Mouse (Mus musculus): ENCODE data around the gene Gm21970.

Gene Gm21970

DNA sequence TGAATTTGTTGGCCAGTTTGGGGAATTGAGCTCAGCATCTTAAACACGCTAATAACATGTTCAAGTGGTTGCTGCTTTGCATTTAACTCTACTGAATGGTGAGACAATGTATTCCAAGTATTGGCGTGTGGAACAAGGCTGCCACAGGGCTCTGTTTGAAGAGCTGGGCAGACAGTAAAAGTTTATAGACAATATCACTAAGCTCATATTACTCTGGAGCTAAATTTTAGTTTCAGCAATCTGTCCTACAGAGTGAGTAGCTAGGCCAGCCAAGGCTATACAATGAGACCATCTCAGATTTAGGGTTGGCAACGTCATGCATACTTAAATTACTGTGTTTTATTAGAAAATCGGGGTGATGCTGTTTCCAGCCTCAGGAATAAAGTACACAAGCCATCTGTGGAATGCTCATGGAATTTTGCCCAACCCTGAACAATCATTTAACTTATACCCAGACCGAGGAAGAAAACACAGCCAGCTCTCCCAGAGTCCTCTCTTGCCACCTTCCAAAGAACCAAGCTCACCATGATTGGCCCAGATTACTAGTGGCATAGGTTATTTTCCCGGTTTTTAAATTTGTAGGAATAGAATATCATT lies 10.1 kb downstream of the Gm21970 start:
- DNase-seq (ENCODE audit: low read depth): no peak

GRCm38 (mm10) chr16:91403784-91404183 lies 12.3 kb downstream of the Gm21970 start:
- DNase-seq (ENCODE audit: low read depth): no peak

DNA sequence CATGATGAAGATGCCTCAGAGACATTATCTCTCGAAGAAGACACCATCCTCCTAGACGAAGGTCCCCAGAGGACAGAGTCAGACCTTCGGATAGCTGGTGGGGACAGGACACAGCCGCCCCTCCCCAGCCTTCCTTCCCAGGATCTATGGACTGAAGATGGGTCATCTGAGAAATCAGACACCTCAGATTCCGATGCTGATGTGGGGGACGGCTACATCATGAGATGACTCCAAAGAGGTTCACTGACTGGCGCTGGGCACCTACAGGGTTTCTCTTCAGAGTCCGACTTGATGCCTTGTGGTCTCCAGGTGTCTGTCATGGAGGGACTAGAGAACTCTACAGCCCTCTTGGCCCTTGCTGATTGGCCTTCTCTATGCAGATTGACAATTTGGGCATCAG lies 12.7 kb downstream of the Gm21970 start:
- DNase-seq (ENCODE audit: low read depth): no peak

DNA sequence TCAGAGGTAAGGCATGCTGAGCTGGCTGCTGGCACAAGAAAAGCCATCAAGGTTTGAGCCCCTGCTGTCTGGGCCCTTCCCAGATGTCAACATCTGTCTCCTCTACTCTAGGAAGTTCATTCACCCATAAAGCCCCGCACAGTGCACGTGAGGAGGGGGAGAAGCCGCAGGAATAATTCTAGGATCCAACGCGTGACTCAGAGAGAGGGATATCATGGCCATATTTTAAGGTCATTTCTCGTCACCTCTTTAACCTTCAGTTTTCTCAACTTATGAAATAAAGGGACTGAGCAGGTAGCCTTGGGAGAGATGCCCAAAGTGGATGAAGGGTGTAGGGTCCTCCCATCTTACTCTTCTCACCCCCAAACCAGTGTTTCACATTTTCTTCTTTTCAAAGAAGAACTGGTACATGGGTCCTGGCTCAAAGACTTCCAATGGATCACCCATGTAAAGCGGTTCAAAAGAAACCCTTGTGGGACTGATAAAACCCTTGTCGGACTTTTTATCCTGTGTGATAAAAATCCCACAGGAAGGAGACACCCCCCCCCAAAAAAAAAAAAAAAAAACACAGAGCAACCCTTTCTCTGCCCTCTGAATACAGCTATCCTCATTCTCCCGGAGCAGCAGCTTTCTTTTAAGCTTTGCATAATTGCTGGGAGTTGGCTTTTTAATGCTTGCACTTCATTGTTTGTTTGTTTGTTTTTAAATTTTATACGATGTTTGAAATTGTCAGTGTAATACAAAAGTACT lies 13.5 kb downstream of the Gm21970 start:
- no peak for DNase-seq (ENCODE audit: low read depth)

GRCm38 (mm10) chr16:91405640-91406584 lies 14.4 kb downstream of the Gm21970 start, which contains the start of gene Il10rb:
Gene Il10rb (plus strand): TSS chr16:91406164.
- no peak for DNase-seq (ENCODE audit: low read depth)

- DNase-seq (ENCODE audit: low read depth): no peak
Observed at GRCm38 (mm10) chr16:91406585-91407220, 15.2 kb downstream of the Gm21970 start.

DNA sequence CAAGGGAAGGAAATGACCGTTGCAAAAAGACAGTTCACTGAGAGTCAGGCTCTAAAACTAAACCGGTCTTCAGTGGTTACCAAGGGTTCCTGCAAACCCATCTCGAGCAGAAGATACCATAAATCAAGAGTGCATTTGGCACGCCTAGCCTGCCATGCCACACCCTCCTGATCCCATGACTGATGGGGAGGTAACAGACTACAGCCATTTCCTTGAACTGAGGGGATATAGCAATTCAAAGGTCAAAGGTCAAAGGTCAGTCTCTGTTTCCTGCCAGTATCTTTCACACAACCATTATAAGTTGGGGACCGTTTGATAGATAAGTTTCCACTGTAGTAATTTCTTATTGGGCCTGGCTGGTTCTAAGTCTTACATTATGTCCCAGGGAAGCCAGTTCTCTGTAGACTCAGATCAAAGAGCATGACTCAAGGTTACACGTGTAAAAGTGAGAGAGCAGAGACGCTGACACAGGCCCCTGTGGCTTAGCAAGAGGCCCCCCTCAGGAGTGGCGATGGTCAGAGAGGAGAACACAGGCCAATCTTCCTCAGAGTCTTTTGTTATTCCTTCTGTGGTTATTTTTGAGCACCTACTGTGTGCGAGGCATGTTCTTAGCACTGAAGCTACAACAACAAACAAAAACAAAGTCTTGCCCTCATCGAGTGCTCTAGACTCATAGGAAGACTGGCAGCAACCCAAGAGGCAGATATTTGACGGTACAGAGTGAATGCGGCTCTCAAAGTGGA lies 21.8 kb downstream of the Gm21970 start:
- no peak for DNase-seq (ENCODE audit: low read depth)

- DNase-seq (ENCODE audit: low read depth): no peak
Observed at GRCm38 (mm10) chr16:91415391-91416189, 24.1 kb downstream of the Gm21970 start.

- no peak for DNase-seq (ENCODE audit: low read depth)
Observed at GRCm38 (mm10) chr16:91416357-91416756, 24.8 kb downstream of the Gm21970 start.

DNA sequence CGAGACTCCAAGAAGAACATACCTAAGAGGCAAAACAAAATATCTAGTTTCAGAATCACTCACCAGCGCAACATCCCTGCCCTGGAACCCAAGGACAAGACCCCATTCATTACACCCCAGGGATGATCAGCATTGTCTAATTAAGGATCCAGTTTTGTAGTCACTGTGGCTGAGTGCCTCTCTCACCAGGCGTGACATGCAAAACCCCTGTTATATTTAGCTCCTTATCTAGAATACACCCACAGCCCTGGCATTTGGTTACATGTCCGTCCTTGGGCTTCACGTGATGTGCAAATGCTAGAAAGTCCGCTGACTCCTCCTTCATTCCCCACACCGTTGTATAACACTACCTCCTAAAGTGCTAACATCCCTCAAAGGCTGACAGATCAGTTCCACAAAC lies 25.4 kb downstream of the Gm21970 start:
- DNase-seq (ENCODE audit: low read depth): no peak

GRCm38 (mm10) chr16:91418531-91418930 lies 27.0 kb downstream of the Gm21970 start:
- DNase-seq (ENCODE audit: low read depth): no peak

GRCm38 (mm10) chr16:91425816-91426215 lies 34.3 kb downstream of the Gm21970 start:
- no peak for DNase-seq (ENCODE audit: low read depth)

DNA sequence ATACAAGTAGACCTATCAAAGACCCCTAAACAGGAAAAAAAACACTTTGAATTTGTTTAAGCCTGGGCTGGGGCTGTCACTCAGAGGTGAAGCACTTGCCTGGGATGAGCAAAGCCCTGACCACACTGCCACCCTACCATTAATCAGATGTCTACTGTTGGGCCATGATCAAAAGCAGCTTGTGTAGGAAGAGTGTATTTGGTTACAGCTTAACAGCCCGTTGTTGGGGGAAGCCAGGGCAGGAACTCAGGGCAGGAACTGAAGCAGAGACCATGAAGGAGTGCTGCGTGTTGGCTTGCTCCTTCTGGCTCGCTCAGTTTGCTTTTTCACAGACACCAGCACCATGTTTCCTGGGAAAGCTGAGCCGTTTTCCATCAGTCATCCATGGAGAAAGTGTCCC lies 35.1 kb downstream of the Gm21970 start:
- no peak for DNase-seq (ENCODE audit: low read depth)

DNA sequence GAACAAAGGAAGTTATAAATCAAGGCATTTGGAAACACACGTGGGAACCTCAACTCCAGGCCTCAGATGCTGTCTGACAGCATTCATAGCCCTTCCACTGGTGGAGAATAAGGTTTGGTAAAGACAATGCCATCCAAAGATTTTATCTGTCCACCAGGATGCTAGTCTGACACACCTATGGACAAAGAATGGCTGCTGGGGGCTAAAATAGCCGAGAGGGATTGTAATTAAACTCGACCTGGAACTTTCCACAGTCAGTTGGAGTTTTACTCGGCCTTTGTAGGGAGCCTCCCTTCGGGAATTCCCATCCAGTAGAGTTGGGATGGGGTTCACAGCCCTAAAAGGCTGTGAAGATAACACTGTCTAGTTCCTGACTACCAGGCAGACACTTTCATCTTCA lies 35.9 kb downstream of the Gm21970 start:
- DNase-seq (ENCODE audit: low read depth): no peak

GRCm38 (mm10) chr16:91428259-91428865 lies 36.8 kb downstream of the Gm21970 start:
- DNase-seq (ENCODE audit: low read depth): no peak

DNA sequence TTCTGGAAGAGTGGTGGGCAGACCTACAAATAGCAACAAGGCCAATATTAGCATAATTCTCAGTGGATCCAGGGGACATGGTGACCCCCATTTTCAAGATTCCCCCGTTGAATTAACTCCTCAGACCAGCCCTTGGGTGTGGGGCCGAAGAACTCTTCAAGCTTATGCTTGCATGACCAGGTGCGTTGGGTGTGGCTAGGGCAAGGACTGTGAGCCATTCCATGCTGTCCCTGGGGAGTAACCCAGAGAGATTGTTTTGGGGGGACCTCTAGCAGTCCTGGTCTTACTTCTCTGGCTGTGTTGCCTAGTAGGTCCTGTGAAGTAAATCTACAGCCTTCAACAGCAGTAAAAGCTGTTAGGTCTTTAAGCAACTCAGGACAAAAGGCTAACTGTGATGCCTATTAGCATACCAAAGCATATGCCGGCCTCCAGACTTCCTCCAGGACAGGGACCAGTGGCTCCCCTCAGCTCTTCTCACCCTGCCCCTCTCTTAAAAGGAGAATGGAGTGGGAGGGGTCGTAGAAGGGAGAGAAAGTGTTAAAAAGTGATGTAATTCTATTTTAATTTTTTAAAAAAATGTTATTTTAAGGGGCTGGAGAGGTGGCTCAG lies 41.3 kb downstream of the Gm21970 start:
- no peak for DNase-seq (ENCODE audit: low read depth)

GRCm38 (mm10) chr16:91433329-91433933 lies 41.9 kb downstream of the Gm21970 start:
- DNase-seq (ENCODE audit: low read depth): no peak

GRCm38 (mm10) chr16:91434119-91434518 lies 42.6 kb downstream of the Gm21970 start:
- DNase-seq (ENCODE audit: low read depth): no peak

DNA sequence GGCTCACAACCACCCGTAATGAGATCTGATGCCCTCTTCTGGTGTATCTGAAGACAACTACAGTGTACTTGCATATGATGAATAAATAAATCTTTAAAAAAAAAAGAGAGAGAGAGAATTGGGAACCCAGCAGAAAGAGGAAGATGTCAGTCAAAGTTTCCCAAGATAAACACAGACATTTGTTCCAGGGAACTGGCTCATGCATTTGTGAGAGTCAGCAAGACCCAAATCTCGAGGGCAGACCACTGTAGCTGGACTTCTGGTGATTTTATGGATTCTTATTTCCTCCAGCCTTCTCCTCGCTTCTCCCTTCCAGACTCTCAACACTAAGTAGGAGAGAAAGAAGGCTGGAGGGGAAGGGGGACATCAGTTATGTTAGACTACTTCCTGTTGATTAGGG lies 46.6 kb downstream of the Gm21970 start:
- no peak for DNase-seq (ENCODE audit: low read depth)

All from c-Kit-positive CD71-positive TER-119-negative erythroid progenitor cells, embryonic 14.5 days (primary cell).